Mouse (Mus musculus): ENCODE data around the gene Angel1. TPM values are rescaled to one million over a fixed set of nuclear protein-coding genes. Genes with fewer than 3 reads are reported as not detected.

Angel1 gene
- total RNA-seq, 1 experiment, result 13.7 TPM

GRCm38 (mm10) chr12:86693389-86693788 is 32.9 kb downstream of the Angel1 start:
- H3K4me3 ChIP-seq (ENCODE audit: insufficient read depth in 1 of 2, low read depth in 1 of 2, low read length in 2 of 2, poor library complexity in 1 of 2, severe bottlenecking in 1 of 2), result no peak overlapping the region
- peaks cover 9 to 13% of the 10 kb centered on the region in 2 experiments for H3K4me1 ChIP-seq (ENCODE audit: control insufficient read depth in 2 of 2, insufficient read depth in 2 of 2, low read length in 2 of 2, poor library complexity in 1 of 2)
- TF ChIP-seq ZC3H11A (IDR thresholded peaks at IDR 0.05; ENCODE audit: borderline replicate concordance, low read depth, low read length) (no peak), MAFK (IDR thresholded peaks at IDR 0.05; ENCODE audit: insufficient read depth, low read depth, low read length) (no peak), CHD2 (IDR thresholded peaks at IDR 0.05; ENCODE audit: low read depth, low read length) (no peak), HCFC1 (IDR thresholded peaks at IDR 0.05; ENCODE audit: borderline replicate concordance, insufficient read depth, low read length) (no peak), ZNF384 (IDR thresholded peaks at IDR 0.05; ENCODE audit: low read depth, low read length) (no peak)
- H3K36me3 ChIP-seq (ENCODE audit: control insufficient read depth, insufficient read depth, low read length, poor library complexity, severe bottlenecking), result no peaks in the 10 kb centered on the region
- no peaks in the 10 kb centered on the region for H3K9me3 ChIP-seq (ENCODE audit: control insufficient read depth, insufficient read depth, low read depth, low read length)
- in situ Hi-C loops (cut with MboI; ENCODE audit: low sequenced_read_pairs in 2 of 2, unreplicated experiment in 2 of 2), result no loop called here
- no peak overlapping the region for H3K27ac ChIP-seq (ENCODE audit: insufficient read depth, low read depth, low read length, poor library complexity, severe bottlenecking)
- no peak for DNase-seq (ENCODE audit: low read depth, low spot score)
- H3K9ac ChIP-seq (ENCODE audit: insufficient read depth, low read depth, low read length, poor library complexity, severe bottlenecking), result no peak overlapping the region

GRCm38 (mm10) chr12:86692471-86693356 is 33.5 kb downstream of the Angel1 start:
- Histone ChIP-seq H3K36me3 (ENCODE audit: control insufficient read depth, insufficient read depth, low read length, poor library complexity, severe bottlenecking) (no peaks in the 10 kb centered on the region), H3K9ac (ENCODE audit: insufficient read depth, low read depth, low read length, poor library complexity, severe bottlenecking) (no peak overlapping the region), H3K4me1 (ENCODE audit: control insufficient read depth in 2 of 2, insufficient read depth in 2 of 2, low read length in 2 of 2, poor library complexity in 1 of 2) (peaks cover 14 to 15% of the 10 kb centered on the region in 2 experiments), H3K4me3 (ENCODE audit: insufficient read depth in 1 of 2, low read depth in 1 of 2, low read length in 2 of 2, poor library complexity in 1 of 2, severe bottlenecking in 1 of 2) (no peak overlapping the region), H3K9me3 (ENCODE audit: control insufficient read depth, insufficient read depth, low read depth, low read length) (no peaks in the 10 kb centered on the region), H3K27ac (ENCODE audit: insufficient read depth, low read depth, low read length, poor library complexity, severe bottlenecking) (no peak overlapping the region)
- no peak for DNase-seq (ENCODE audit: low read depth, low spot score)
- in situ Hi-C loops (cut with MboI; ENCODE audit: low sequenced_read_pairs in 2 of 2, unreplicated experiment in 2 of 2), result no loop called here
- TF ChIP-seq ZC3H11A (IDR thresholded peaks at IDR 0.05; ENCODE audit: borderline replicate concordance, low read depth, low read length) (no peak), HCFC1 (IDR thresholded peaks at IDR 0.05; ENCODE audit: borderline replicate concordance, insufficient read depth, low read length) (no peak), MAFK (IDR thresholded peaks at IDR 0.05; ENCODE audit: insufficient read depth, low read depth, low read length) (no peak), ZNF384 (IDR thresholded peaks at IDR 0.05; ENCODE audit: low read depth, low read length) (no peak), CHD2 (IDR thresholded peaks at IDR 0.05; ENCODE audit: low read depth, low read length) (no peak)

GRCm38 (mm10) chr12:86690700-86691485 is 35.4 kb downstream of the Angel1 start:
- in situ Hi-C loops (cut with MboI; ENCODE audit: low sequenced_read_pairs in 2 of 2, unreplicated experiment in 2 of 2), result no loop called here
- no peak overlapping the region for H3K27ac ChIP-seq (ENCODE audit: insufficient read depth, low read depth, low read length, poor library complexity, severe bottlenecking)
- peaks cover 18 to 21% of the 10 kb centered on the region in 2 experiments for H3K4me1 ChIP-seq (ENCODE audit: control insufficient read depth in 2 of 2, insufficient read depth in 2 of 2, low read length in 2 of 2, poor library complexity in 1 of 2)
- no peaks in the 10 kb centered on the region for H3K9me3 ChIP-seq (ENCODE audit: control insufficient read depth, insufficient read depth, low read depth, low read length)
- H3K9ac ChIP-seq (ENCODE audit: insufficient read depth, low read depth, low read length, poor library complexity, severe bottlenecking), result no peak overlapping the region
- TF ChIP-seq ZC3H11A (IDR thresholded peaks at IDR 0.05; ENCODE audit: borderline replicate concordance, low read depth, low read length), result no peak
- TF ChIP-seq HCFC1 (IDR thresholded peaks at IDR 0.05; ENCODE audit: borderline replicate concordance, insufficient read depth, low read length), result no peak
- TF ChIP-seq MAFK (IDR thresholded peaks at IDR 0.05; ENCODE audit: insufficient read depth, low read depth, low read length), result no peak
- H3K36me3 ChIP-seq (ENCODE audit: control insufficient read depth, insufficient read depth, low read length, poor library complexity, severe bottlenecking), result no peaks in the 10 kb centered on the region
- DNase-seq (ENCODE audit: low read depth, low spot score), result no peak
- no peak overlapping the region for H3K4me3 ChIP-seq (ENCODE audit: insufficient read depth in 1 of 2, low read depth in 1 of 2, low read length in 2 of 2, poor library complexity in 1 of 2, severe bottlenecking in 1 of 2)

- Histone ChIP-seq H3K9me3 (ENCODE audit: control insufficient read depth, insufficient read depth, low read depth, low read length) (no peaks in the 10 kb centered on the region), H3K27ac (ENCODE audit: insufficient read depth, low read depth, low read length, poor library complexity, severe bottlenecking) (peak overlapping the region; percentile 59; the same call in 1 of the 2 replicates), H3K4me3 (ENCODE audit: insufficient read depth in 1 of 2, low read depth in 1 of 2, low read length in 2 of 2, poor library complexity in 1 of 2, severe bottlenecking in 1 of 2) (peak overlapping the region in 1 of 2 experiments; percentile 4; a peak in 2 of 4 replicates), H3K4me1 (ENCODE audit: control insufficient read depth in 2 of 2, insufficient read depth in 2 of 2, low read length in 2 of 2, poor library complexity in 1 of 2) (peaks cover 18 to 23% of the 10 kb centered on the region in 2 experiments), H3K36me3 (ENCODE audit: control insufficient read depth, insufficient read depth, low read length, poor library complexity, severe bottlenecking) (no peaks in the 10 kb centered on the region), H3K9ac (ENCODE audit: insufficient read depth, low read depth, low read length, poor library complexity, severe bottlenecking) (peak overlapping the region; percentile 47; the same call in 1 of the 2 replicates)
- in situ Hi-C loops (cut with MboI; ENCODE audit: low sequenced_read_pairs in 2 of 2, unreplicated experiment in 2 of 2), result no loop called here
- no peak for TF ChIP-seq ZC3H11A (IDR thresholded peaks at IDR 0.05; ENCODE audit: borderline replicate concordance, low read depth, low read length)
- TF ChIP-seq ZNF384 (IDR thresholded peaks at IDR 0.05; ENCODE audit: low read depth, low read length), result no peak
- TF ChIP-seq MAFK (IDR thresholded peaks at IDR 0.05; ENCODE audit: insufficient read depth, low read depth, low read length), result no peak
- TF ChIP-seq CHD2 (IDR thresholded peaks at IDR 0.05; ENCODE audit: low read depth, low read length), result no peak
- TF ChIP-seq HCFC1 (IDR thresholded peaks at IDR 0.05; ENCODE audit: borderline replicate concordance, insufficient read depth, low read length), result no peak
- no peak for DNase-seq (ENCODE audit: low read depth, low spot score)
Measured at GRCm38 (mm10) chr12:86688917-86689316, 37.3 kb downstream of the Angel1 start.
